Mouse (Mus musculus) layer of hippocampus, postnatal 36 days (tissue): ENCODE measurements at regions not wholly inside any gene's neighbourhood (a gene's known extent, or its start where the extent isn't known, plus 50 kb on each side); places are given as distances from the start of the nearest gene placed in this dataset.
A peak's percentile ranks its signal among the peaks of the same experiment; 100 is the strongest.

Source experiments
- DNase-seq, 2 experiments: peaks; one replicate each; pipeline ENCODE4 v3.0.0; 2022

DNA sequence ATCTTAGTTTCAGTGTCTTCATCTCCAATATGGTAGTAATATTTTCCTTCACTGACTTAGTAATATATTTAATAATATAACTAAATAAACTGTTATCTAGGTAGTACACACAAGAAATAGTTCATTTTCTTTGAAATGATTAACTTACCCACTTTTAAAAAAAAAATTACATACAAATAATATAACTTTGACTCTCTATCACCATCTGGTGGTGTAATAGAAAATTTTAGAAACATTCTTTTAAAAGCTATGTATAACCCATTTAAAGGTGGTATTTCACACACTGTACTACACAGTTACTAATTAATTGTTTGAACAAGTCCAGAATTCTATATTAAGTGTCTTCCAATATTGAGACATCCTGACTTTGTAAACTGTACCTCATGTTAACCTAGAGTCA is 53.9 kb upstream of the Olfr266 start:
- no peak for DNase-seq

DNA sequence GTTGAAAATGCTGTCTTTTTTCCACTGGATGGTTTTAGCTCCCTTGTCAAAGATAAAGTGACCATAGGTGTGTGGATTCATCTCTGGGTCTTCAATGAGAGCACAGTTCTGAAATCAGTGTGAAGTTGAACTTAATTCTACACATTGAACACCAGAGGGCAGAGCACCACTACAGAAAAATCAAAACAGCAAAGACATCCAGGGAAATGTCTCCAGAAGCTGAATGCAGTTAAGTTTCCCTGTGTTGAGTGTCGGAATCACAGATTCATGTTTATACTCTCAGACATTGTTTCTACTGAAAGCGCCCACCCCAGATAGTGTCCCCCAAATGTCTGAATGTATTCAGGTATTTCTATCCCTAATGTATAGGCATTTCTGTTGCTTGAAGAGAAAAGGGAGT is 77.1 kb upstream of the Olfr266 start:
- peak in 1 of 2 experiments; percentile 6 for DNase-seq

DNA sequence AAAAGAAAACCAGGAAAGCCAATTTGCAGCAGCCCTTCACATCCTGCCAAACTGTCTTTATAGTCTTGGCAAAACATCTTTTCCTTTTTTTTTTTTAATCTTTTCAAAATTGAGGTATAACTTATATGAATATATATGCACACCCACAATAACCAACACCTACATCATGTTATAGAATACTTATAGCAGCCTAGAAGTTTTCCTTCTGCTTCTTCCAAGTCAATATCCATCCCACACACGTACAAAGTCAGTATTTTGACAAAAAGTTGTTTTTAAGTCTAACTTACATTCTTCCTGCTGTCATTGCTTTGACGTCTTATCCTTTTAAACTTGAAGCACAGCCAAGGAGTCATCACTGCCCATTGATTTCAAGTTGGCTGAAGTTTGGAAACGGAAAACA is 80.6 kb upstream of the Olfr266 start:
- DNase-seq = no peak

DNA sequence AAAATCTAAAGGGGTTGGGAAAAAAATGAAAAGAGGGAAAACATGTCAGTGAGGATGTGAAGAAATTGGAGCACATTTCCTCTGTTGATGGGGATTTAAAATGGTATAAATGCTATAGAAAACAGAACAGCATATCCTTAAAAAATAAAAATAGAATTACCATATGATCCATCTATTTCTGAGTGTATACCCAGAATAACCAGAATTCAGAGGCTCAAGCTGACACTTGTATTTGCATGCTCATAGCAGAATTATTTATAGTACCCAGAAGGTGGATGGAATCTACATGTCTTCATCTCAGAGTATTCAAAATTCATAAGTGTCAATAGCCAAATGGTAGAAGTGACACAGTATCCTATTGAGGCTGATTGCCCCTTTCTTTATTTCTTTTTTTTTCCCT is 99.9 kb upstream of the Kcna3 start:
- DNase-seq = no peak

DNA sequence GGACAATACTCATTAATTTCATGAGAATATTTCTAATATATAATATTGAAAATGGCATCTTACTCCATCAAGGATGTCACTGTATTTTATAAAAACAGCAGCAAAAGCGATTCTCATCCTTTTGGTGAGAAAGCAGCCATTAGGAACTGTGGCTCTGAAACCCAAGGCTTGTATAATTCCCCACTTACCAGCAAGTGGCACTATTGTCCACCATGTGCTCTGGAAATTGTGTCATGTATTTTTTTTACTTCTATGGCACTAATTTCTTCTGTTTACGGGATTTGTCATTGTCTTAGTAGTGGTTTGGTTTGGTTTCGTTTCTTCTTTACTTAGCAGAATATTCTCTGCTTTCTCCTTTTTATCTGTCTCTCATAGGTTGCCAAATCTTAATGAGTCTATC is 95.9 kb upstream of the Kcna3 start:
- DNase-seq = peak in 1 of 2 experiments; percentile 19

DNA sequence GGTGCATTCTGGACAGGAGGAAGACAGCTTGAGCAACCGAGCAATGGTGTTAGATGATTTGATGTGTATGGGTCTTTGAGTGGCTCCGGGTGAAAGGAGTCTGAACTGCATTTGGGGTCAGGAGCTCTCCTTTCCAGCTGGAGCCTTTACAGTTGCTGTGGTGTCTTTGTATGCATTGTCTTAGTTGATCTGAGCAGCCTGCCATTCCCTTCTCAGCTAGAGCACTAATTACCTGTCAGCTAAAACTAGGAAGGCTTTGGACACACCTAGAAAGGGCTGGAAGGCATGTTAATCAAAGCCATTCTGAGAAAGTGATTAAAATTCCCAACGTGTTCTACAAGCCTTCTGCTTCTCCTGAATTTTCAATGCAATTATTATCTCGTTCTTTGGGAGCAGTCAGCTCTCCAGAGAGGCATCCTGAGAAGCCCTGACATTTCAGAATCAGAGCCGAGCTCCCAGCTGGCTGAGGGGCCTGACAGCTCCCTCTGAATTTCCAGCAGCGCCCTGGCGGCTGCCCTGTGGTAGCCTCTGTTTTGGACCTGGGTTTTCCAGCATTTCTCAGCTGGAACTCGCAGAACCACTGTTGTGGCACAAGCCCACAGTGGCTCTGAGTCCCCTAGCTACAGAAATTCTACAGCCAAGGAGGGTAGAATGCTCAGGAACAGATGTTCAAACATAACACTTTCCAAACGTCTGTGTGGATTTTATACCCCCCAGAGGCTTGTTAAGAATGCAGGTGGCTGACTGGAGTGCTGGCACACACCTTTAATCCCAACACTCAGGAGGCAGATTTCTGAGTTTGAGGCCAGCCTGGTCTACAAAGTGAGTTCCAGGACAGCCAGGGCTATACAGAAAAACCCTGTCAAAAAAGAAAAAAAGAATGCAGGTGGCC is 80.2 kb upstream of the Kcna3 start:
- no peak for DNase-seq

DNA sequence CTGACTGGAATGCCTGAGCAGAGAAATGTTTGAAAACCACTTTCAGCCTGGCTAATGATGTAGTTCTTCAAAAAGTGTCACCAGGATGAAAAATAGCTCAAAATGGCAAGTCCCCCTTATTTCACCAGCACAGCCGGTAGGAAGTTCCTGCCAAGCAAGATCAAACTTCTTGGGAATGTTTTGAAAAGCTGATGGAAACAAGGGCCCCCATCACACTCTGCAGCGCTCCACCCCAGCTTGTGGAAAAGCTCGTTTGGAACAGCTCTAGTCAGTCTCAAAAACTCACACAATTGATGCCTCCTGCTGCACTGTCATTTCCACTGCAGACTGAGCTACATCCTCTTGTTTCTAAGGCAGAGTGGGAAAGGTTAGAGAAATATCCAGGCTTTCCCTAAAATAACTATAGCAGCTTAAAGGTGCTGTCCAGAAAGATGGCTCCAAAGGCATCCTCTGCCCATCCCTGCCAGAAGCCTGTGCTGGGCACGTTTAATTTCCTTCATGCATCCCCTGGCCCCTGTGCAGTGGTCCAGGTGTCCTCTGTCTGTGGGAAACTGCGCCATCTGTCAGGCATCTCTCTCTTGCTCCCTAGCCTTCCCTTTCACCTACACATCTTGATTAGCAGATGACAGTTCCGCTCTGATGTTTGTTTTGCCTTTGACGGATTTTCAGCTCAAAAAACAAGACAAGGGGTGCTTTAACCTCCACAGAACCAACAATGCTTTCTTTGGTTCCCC is 78.6 kb upstream of the Kcna3 start:
- no peak for DNase-seq

DNA sequence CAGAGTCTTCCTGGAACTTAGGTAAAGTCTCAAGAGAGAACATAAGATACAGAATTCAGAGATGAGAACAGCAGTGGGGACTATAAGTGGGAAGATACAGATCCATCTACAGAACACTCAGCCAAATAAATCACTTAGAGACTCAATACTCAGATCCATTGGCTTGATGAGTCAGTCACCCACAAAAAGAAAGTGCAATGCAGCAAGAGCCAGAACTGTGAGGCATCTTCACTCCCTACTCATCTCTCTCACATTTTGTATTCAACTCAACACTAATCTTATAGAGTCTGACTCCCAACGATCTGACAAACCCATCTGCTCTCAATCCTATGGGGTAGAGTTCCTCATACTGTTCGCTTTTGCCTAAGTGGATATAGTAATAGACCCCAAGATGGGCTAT is 77.8 kb upstream of the Kcna3 start:
- no peak for DNase-seq

DNA sequence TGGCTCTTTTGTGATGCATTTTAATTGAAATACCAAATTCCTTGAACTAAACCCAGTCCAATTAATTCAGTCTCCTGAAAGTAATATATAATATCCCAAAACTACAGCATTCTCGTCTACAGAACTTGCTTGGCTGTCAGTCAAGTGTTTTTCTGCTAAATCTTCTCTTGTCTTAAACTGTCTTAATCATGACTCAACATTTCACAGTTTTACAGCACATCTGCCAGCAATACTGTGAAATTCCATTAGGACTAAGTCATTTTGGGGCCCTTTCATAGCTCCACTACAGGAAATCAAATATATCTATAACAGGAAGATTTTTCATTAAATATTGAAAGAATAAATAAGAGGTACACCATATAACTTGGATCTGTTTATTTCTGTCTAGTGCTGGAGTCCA is 75.4 kb upstream of the Kcna3 start:
- DNase-seq = no peak

DNA sequence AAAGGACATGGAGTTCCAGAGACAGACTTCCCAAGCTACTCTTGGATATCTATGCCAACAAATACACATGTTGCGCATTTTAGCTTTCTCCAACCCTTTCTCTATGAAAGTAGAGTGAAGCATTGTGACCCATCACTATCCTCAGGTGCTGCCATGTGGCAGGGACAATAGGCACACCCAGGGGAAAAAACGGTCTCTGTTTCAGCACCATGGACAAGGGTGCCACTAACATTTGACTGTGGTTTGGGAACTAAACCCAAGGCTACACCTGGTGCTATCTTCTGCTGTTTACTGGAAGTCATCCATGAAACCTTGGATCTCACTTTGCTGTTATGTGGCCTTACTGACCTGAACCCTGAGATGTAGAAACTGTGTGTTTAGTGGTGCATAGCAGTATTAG is 73.5 kb upstream of the Kcna3 start:
- no peak for DNase-seq

DNA sequence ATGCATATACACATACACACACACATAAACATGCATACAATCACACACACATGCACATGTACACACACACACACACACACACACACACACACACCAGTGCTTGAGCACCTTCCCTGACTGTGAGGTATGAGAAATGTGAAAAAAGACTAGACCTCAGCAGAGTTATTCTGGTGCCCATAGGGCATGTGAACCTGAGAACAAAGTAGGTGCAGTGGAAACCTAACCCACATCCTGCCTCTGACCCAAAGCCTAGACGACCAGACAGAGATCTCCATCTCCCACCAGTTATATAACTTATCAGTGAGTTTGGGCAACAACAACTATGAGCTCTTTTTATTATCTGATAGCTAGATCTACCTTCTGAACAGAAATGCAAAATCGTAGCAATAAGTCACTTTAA is 69.8 kb upstream of the Kcna3 start:
- no peak for DNase-seq

DNA sequence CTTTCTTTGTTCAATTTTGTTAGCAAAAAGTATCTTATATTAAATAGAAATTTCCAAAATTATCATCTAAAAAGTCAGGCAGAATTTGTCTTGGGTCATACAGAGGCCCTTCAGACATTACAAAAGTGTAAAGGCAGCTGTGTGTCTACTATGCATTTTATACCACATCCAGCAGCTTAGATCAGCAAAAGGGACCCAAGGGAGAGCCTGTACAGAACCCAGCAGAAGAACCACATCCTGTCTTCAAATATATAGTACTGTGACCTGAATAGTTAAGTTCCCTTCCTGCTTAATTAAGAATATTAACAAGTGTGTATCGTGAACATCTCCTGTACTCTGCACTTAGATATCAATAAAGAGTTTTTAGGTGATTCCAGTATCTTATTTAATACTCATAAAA is 68.5 kb upstream of the Kcna3 start:
- DNase-seq = no peak

DNA sequence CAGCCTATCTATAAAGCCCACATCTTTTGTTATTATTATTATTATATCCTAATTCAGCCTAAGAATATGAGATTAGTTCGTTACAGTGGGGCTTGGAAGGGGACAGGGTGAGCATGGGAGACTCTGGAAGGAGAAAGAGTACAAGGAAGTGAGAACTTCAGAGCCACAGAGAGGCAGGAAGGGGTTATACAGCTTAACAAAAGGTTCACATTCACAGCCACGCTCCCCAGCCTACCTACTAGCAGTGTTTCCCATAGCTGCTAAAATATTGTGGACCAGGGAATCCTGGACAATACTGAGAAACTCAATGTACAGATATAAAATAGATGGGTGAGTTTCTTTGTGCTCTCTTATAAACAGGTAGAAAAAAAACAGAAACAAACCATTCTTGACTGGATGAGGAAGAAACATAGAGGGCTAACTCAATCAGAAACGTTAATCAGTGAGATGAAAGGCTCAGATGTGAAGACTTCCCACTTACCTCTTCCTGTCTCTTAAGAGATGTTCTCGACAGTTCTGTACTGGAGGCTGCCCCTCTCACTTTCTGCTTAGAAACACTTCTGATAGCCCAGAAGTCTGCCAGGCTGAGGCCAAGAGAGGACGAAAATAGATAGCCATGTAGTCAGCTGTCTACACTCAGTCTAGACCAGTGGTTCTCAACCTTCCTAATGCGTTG is 61.7 kb upstream of the Kcna3 start:
- no peak for DNase-seq

DNA sequence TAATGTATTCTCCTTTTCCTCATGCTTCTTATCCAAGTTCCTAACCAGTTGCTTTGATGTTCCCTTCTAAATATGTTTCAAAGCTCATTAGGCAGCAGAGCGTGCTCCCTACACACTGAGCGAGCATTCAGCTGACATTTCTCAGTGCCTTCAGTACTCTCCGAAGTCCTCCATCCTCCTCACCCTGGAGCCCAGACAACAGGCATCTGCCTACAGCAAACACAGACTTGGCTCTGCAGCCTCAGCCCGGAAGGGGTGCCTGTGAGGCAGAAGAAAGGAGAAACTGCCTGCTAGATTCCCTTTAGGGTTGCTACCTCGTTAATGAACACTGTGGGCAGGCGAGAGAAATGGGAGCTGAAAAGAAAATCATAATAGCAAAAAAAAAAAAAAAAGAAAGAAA is 57.2 kb upstream of the Kcna3 start:
- DNase-seq = peak; percentile 13 to 17

DNA sequence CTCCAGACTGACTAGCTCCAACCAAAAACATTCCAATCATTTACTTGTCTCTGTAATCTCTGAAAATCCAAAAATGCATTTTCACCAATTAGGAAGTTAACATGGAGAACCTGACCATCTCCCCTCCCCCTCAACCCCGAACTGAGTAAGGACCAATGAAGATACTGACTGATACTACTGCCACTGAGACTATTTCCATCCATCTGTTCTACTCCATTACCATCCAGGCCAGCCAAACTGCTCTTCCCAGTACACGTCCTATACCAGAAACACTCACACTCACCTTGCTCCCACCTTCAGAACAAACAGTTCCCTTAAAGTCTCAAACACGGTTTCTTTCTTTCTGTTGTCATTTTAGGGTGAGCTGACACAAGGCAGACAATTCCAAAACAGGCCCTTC is 55.1 kb upstream of the Kcna3 start:
- no peak for DNase-seq

DNA sequence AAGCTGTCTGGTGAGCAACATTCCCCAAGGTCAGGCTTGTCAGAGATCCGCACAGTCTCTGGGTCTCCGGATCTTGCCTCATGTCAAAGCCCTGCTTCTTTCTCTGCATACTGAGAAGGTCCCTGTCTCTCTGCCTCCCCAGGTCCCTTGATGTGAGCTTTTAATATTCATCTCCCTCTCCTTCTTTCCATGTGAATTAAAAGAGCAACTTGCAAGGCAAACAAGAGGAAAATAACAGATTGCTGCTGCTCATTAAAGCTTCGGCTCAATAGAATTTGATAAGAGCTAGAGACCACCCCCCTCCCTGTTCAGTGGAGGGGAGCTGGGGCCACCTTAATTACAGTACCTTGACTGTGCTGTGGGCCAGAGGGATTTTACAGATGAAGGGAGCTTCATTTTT is 54.6 kb upstream of the Kcna3 start:
- no peak for DNase-seq

DNA sequence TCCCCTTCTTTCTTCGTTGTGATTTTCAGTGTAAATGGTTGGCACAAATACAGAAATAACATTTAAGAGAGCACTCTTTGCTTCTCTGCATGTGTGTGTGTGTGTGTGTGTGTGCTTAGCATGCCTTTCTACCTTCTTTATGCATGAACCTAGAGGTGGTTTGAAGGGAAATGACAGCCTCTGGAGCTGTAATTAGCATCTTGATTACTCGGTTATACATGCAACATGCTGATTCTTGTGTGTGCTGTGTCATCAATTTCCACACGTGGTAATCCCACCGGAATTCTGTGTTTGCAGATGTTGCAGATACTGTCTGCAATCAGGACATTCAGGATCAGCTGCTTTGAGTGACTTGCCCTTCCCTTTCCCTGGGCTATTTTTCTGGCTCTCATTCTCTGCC is 51.7 kb upstream of the Kcna3 start:
- no peak for DNase-seq
